Mouse (Mus musculus) liver, postnatal 0 days (tissue): ENCODE measurements at regions not wholly inside any gene's neighbourhood (a gene's known extent, or its start where the extent isn't known, plus 50 kb on each side); places are given as distances from the start of the nearest gene placed in this dataset.

Experiments
- CTCF ChIP-seq: sonication (generic); IDR thresholded peaks from 2 replicates; pipeline ENCODE4 v1.5.1; 2016; ENCODE audit warnings: antibody characterized with exemption, low read depth
- EP300 ChIP-seq: IDR thresholded peaks from 2 replicates; pipeline ENCODE4 v1.6.1; 2016; ENCODE audit warnings: antibody characterized with exemption, low read depth, mild to moderate bottlenecking

GRCm38 (mm10) chr1:71767705-71768104, 114.7 kb upstream of the Fn1 start:
- TF ChIP-seq CTCF (no peak), EP300 (no peak)
